Mouse (Mus musculus) mature B cell (primary cell): Measurements from ENCODE around the gene Prr12.

Source experiments
- in situ Hi-C: fragments of 300-500 bp; cut with MboI; formaldehyde crosslinking; loops from 2 replicates; pipeline ENCODE4 v1.14.3; 2019

Gene Prr12

DNA sequence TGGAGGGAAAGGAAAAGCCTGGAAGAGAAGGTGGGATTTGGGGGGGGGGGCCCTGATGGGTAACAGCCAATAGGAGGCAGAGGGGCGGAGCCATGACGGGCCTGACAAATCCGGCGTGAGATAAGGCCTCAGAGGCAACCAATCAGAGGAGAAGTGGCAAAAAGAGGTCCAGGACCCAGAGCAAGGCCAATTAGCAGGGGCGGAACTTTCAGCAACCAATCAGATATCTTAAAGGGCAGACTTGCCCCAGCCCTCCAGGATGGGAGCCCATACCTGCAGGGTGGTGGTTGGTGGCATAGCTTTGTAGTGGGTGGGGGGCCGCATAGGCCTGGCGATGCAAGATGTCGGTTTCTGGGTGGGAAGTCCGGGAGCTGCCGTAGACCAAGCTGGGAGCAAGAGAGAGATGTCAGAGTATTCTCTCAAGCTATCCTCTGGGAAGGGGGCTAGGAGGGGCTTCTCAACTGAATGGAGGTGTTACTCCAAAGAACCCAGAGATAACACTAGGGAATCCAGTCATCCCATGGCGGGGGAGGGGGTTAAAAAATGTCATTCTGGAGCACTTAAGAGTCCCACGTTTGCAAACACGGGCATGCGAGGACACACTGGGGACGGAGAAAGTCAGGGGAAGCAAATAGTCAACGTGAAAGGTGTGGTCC, 1.6 kb downstream of the Prr12 start:
- in situ Hi-C loops: no loop called here

DNA sequence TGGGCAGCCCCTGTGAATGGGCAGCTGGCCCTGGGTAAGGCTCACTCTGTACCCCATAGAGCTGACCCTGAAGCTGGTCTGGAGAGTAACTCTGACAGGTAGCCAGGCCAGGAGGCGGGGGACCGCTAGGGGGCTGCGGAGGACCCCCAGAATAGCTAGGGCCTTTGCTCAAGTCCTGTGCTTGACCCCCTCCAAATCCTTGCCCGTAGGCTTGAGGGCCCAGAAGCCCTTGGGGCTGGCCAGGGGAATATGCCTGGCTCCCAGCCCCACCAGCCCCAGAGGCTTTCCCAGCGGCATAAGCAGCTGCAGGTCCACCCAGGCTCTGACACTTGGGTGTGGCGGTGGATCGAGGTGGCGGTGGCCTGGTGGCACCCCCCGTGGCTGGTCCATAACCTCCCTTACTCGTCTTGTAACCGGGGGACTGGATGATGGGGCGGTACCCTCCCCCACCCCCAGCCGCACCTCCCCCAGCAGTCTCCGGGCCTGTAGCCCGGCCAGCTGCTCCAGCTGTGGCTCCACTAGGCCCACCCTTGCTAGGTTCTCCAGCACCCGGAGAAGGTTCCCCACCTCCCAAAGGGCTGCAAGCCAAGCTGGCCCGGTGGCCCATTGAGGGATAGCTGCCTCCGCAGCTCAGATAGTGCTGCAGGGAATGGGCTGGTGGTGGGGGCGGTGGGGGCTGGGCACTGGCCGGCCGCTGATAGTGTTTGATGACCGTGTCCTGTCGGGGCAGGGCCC, 3.6 kb downstream of the Prr12 start:
- in situ Hi-C loops: no loop called here

DNA sequence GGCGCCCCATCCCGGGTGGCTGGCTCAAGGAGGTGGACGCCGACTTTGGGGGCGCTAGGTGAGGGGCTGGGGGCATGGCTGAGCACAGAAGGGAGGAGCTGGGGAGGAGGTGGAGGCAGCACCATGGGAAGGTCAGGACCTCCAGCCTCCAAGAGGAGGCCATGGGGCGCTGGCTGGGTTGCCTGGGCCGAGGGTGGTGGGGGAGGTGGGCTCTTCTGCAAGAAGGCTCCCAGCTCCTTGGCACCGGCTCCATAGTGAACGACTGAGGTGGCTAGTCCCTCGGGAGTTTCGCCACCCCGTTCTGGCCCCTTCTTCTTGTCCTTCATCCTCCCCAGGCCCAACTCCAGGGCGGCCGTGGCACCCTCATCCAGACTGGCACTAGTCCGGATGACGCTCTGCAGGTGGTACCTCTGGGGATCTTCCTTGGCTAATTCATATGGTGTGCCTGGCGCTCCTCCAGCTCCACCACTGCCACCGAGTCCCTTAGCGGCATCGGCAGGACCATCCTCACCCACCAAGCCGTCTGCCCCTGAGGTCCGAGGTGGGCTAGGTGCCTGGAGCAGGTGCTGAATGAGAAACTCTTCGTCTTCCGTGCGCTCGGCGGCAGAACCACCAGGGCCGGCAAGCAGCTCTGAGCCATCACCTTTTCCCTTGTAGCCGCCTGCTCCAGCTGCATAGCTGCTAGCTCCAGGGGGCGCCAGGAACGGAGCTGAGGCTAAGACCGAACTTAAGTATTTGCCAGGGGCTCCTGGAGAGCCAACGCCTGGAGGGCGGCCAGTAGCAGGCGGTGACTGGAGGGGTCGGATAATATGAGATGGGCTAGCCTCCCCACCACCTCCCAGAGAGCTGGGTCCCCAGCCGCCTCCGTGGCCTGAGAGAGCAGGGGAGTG, 4.4 kb downstream of the Prr12 start:
- in situ Hi-C loops: no loop called here

DNA sequence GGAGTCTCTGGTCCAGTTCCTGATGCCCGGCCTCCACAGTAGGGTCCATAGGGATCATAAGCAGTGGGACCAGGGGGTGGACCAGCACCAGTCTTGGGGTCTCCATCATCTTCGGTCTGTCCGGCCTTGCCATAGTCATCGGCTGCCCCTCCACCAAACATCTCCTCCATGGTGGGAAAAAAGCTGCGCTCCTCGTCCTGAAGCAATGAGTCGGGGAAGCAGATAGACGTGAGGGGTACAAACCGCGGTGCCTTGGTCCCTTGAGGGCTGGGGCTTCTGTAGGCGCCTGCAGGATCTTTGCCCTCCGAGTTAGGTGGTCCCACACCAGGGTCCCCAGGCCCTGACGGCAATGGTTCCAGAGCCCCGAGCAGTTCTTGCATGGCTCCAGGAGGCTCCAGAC, 5.2 kb downstream of the Prr12 start:
- in situ Hi-C loops: no loop called here

DNA sequence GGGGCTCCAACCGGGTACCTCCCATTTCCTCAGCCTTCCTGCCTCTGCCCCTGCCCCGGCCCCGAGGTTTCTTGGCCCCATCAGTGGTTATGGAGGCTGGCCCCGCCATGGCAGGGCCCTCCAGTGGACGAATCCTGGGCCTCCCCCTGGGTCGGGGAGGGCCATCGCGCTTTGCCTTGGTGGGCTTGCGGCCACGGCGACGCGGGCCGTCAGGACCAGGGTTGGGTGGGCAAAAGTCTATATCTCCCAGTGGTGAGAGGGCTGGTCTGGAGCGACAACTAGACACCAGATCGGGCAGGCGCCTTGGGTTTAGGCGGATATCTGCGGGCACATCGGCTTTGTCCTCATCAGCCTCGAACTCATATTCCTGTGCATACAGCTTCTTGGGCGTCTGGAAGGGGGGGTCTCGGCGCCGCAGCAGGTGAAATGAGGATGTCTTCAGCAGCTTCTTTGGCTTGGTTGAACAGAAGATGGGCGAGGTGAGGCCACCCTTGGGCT, 5.8 kb downstream of the Prr12 start:
- in situ Hi-C loops: no loop called here

DNA sequence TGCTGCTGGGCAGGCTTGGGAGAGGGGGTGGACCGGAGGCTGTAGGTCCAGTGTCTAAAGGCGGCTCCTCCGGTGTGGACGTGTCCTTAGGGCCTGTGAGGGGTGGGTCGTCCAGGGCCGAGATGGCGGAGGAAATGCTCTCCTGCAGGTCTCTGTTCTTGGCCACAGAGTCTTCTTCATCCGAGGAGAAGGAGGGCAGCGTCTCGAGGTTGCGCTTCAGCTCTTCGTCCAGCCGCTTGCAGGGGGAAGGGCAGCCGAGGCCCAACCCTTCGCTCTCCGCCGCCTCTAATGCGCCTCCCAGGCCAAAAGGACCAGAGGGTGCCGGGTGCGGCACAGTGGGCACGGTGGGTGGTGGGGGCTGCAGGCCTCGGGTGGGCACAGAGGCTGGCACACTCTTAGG, 6.9 kb downstream of the Prr12 start:
- in situ Hi-C loops: no loop called here

DNA sequence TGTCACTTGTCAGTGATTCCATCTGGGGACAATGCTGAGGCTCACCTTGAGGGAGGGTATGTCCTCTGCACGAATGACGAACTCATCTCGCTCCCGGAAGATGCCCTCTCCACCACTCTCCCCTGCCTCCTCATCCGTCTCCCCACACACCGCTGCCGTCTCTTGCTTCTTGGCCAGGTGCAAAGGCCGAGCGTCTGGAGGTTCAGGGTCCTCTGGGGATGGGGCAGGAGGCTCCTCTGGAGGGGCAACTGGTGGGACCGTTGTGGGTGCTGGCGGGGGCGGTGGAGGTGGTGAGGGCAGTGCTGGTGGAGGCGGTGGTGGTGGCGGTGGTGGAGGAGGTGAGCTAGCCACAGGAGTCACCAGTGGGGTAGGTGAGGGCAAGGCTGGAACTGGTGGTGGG, 9.4 kb downstream of the Prr12 start:
- in situ Hi-C loops: no loop called here

DNA sequence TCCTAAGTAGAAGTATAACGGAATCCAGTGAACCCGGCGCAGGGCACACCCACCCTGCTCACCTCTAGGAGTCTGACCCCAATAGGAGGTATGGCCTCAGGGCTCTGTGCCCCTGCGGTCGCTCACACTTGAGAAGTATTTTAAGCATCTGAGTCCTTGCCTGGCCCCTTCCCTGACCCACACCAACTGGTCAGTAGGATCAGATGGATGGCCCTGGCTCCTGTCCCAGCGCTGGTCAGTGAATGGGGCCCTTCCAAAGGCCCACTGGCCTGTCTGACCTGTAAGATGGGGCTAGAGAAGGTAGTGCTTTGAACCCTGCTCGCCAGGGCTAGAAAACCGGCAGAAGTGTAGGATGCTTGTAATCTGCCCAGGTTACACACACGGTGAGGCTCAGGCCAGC, 11.8 kb downstream of the Prr12 start:
- in situ Hi-C loops: no loop called here

DNA sequence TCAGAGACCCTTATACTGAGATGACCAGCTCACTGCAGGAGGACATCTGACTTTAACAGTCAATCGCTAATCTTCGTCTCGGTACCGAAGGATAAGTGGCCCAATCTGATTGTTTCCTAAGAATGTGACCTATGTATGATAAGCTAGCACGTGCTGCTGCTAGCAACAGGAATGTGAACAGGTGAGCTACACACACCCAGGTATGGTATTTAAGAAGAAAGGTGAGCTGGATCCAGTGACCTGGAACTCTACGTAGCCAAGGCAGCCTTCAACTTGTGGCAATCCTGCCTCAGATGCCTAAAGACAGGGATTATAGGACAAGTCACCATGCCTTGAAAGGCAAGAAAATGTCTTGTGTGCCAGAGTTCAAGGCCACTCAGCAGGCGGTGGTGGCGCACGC, 14.3 kb downstream of the Prr12 start:
- in situ Hi-C loops: no loop called here

DNA sequence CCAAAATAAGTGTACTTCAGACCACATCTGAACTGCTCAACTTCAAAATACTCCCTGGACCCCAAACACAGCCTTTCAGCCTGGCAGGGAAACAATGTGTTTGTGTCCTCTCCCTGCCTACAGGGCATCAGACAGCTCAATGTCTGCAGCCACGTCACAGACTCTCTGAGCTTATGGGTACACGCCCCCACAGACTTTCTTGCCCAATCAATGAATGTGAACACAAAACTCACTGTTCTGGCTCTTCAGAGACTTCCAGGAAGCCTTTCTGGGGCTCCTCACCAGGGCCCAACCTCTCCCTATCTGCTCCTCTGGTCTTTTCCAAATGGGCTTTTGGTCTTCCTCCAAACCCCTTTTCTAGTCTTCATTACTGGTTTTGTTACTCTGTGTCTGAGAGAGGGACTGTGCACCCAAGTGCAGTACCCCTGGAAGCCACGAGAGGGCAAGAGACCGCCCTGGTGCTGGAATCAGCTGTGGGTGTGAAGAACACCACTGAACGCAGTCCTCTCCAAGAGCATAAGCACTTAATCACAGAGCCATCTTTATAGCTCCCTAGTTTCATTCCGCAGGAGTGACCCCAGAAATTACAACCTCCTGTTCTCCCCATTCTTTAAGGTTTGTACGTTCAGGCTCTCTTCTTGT, 14.8 kb downstream of the Prr12 start:
- in situ Hi-C loops: no loop called here

DNA sequence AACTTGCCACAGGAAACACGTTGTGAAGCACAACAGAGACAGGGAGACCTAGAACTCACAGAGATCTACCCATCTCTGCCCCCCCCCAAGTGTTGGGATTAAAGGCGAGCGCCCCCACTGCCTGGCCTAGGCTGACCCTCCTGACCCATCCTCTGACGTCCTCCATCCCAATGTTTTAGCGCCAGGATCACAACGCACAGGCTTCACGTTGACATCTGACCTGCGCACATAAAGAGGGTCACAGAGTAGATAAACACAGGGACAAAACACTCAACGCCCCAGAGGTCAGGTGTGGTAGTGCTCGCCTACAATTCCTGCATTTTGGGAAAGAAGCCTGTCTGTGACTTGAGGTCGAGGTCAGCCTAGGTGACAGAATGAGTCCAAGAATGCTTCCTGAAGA, 16.0 kb downstream of the Prr12 start:
- in situ Hi-C loops: no loop called here

DNA sequence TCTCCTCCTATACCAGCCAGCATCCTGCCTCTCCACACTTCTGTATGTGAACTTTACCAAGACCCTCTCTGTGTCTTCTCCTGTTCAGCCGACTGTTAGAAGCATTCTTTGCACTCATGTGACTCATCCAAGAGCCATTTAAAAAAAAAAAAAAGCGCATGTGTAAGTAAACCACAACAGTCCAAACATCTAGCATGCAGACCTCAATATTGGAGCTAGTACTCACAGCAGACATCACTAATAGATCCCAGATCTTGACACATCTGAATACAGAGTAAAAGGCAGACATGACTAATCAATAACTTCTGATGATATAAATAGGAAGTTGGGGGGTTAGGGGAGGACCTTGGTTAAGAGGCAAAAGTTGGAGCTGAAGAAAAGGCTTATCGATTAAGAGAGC, 17.1 kb downstream of the Prr12 start:
- in situ Hi-C loops: no loop called here

DNA sequence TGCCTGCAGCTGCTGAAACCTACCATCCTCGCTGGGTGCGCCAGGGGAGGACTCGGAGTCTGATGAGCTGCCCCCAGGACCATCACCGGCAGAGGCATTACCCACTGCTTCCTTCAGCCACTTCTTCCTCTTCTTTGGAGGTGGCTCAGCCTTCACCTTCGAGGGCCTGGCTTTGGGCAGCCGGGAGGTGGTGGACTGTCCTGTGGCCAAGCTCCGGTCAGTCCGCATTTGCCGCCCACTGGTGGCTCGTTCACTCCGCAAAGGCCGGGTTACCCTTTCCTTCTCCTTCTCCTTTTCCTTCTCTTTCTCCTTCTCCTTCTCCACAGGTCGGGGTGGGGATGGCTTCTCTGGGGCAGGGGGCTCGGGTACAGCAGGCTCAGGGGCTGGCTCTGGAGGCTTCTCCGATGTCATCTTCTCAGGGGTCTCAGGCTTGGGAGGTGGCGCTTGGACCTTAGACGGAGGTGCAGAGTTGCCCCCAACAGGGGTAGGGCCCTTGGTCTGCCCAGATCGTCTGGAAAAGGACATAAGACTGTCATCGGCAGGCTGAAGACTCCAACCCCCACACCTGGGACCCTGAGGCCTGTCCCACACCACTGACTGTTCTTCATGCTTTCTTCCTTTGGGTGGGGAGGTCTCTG, 18.8 kb downstream of the Prr12 start:
- in situ Hi-C loops: no loop called here

DNA sequence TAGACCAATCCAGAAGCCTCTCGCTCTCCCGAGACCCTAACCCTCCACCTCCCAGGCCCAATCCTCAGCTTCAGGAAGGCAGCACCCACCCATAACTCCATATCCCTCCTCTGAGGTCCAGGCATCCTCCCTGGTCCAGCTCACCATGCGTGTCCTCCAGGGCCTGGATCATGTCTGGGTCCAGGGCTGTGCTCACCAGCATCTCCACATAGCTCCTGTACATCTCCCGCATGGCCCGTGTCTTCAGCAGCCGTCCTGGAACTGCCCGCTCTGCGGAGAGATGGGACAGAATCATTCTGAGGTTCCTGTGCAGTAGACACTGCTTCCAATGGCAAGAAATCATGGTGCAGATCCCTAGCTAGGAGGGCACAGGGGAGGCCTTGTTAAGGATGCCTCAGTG, 21.8 kb downstream of the Prr12 start:
- in situ Hi-C loops: no loop called here

DNA sequence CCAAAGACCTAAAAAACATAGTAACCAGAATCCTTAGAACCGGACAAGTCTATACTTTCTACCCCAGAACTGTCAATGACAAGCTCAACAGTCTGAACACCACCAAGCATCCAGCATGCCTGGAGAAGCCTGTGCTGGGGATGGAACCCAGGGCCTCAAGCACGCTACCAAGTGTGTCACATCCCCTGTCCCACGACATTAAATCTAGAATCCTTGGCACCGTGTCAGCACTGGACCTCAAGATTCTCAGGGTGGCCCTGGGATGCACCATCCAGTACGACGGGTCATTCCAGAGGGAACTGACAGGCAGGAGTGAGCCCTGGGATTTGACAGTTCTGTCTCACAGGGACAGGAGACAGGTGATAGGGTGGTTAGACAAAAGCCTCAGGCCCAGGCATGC, 22.7 kb downstream of the Prr12 start:
- in situ Hi-C loops: no loop called here

DNA sequence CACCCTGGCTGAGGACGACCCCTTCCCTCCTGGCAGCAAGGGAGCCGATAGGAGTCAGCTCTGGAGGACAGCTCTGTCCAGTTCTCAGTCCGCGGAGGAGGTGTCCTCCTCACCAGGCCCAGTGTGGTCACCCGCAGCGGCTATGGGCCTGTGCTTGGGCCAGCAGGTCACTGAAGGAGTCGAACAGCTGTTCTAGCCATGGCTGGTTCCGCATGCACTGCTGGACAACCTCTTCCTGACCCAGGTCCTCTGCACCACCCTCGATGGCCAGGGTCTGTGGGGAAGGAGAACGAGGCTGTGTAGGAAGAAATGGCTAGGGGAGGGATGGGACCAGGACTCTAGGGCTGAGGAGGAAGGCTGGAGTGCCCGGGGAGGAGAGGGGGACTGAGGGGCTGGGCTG, 24.3 kb downstream of the Prr12 start:
- in situ Hi-C loops: no loop called here

DNA sequence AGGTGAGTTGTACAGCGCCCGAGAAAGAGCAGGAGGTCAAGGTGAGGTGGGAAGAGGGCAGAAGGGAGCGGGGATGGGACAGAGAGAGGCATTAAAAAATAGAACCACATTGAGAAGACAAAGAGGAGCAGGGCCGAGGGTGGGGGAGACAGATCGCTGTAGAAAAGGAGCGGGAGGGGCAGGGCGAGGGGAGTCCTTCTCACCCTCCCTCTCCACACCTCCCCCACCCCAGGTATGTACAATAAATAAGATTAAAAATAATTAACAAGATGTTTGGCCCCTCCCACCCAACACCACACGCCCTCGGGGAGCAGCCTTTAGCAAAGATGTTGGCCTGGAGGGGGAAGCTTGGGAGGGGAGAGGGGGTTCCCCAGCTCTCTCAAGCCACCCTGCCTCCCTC, 24.9 kb downstream of the Prr12 start:
- in situ Hi-C loops: no loop called here

DNA sequence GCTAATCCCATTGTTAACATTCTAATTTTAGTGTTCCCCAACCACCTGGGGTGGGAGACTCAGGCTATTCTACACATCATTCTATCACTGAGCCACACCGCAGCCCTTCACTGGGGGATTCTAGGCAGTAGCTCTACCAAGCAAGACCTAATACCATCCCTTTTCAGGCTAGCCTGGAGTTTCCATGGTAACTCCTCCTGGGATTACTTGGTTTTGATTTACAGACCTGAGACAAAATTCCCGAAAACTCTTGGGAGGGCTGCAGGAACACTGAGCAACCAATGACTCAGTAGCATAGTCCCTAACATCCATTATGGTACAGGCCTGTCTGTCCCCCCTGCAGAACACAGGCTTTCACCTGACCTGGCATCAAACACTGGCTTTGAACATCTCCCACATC, 26.4 kb downstream of the Prr12 start:
- in situ Hi-C loops: no loop called here

DNA sequence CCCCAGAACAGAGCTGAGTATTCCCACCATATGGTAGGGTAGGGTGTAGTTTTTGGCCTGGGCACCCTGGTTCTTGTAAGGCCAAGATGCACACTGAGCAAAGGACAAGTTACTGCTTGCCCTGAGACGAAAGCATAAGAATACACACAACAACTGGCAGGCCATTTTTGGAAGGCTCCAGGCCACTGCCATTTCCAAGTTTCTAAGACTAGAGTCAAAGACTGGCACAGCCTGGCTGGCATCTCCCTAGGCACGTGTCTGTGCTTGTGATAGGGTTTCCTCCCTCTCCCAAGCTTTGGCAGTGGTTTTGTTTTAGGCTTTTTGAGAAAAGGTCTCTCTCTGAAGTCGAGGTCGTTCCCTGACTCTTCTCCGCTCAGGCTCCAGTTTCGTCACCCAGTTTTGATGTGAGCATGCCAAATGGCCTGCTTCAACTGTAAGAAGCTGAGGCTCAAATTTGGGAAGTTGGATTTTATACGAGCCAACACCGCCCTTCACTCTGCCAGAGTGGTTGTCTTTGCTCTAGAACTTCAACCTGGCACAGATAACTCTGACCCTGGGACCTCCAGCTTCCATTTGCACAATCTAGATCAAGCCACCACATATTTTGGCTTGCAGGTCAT, 27.0 kb downstream of the Prr12 start:
- in situ Hi-C loops: no loop called here

DNA sequence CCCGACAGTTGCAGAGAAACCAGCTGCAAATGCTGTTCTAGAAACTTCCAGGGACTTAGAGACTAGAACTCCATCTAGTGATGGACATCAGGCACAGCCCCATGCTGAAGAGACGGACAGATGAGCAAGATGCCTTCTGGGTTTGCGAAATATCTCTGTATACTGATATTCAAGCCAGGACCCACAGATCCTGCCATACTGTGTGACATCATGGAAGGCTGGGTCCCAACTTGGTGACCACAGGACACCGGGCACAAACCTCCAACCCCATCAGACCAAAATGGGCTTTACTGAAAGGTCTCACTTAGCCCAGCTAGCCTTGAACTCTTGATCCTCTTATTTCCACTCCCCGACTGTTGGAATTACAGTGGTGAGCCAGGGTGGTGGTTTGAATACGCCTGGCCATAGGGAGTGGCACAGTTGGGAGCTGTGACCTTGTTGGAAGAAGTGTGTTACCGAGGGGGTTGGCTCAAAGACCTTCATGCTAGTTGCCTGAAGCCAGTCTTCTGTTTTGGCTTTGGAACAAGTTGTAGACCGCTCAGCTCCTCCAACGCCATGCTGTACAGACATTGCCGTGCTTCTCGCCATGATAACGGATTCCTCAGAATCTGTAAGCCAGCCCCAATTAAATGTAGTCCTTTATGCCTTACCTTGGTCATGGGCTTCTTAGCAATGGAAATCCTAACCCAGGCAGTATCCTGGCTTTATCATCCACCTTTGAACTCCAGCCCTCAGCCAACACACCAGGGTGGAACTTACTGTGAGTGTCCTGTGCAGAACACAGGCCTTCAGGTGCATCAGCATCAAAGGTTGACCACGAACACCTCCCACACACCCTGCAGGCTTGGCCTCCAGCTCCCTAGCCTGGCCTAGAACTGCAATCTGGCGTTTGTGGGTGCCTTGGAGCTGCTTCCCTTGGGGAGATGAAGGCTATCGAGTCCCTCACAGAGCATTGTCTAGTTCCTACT, 28.1 kb downstream of the Prr12 start:
- in situ Hi-C loops: no loop called here
